Comparison of ENCODE assay signal across 13 mouse cellular contexts in the genomic region with DNA sequence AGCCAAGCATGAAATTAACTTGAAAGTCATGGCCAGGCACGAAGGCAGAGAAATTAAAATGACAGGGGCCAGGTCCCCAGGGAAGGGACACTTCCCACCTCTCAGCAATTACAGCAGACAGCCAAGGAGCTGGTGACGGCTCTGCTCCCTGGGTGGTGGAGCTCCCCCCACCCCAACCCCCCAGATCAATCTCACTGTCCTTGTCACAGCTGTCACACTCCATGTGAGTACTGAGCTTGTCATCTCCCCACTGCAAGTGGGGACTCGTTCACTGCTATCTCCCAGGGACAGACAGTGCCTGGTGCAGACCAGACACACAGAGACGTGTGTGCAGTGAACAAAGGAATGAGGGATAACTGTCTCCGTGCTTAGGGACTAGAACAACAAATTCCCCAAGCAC.
A peak's percentile ranks its signal among the peaks of the same experiment; 100 is the strongest.
DNase-seq lines count a peak whose midpoint lies in the region; ATAC-seq and TF ChIP-seq lines count a peak whose summit lies in the region.
"Had no signal": no experiment of that assay in that cellular context is flagged by ENCODE, and none has a peak within 500 bp of the region (broad histone marks: within the 10 kb centered on the region; RNA-seq: fewer than 3 reads in every experiment).

No protein-coding gene starts in this region.

- H3K9me3 ChIP-seq in heart, embryonic 16.5 days (replicated peaks; ENCODE audit: control insufficient read depth, low read length): peaks cover 10% of the 10 kb centered on the region
- H3K9me3 ChIP-seq in forebrain, embryonic 10.5 days: peaks cover 17% of the 10 kb centered on the region
- no peaks in the 10 kb centered on the region for H3K9me3 ChIP-seq in hindbrain, embryonic 15.5 days
- no peaks in the 10 kb centered on the region for H3K9me3 ChIP-seq in midbrain, postnatal 0 days (ENCODE audit: low read length)
- H3K9me3 ChIP-seq: liver, embryonic 13.5 days had no signal

- no peak overlapping the region; the same call in 1 of the 2 replicates for H3K9ac ChIP-seq in heart, embryonic 16.5 days (ENCODE audit: low read length)
- H3K9ac ChIP-seq in hindbrain, embryonic 15.5 days: no peak overlapping the region
- no peak overlapping the region for H3K9ac ChIP-seq in midbrain, postnatal 0 days (replicated peaks; ENCODE audit: low read length, poor library complexity, severe bottlenecking)
- H3K9ac ChIP-seq: liver, embryonic 13.5 days had no signal

- no peak for DNase-seq in heart, adult 18-20 months
- no peak for DNase-seq in forebrain, embryonic 10.5 days (ENCODE audit: extremely low spot score, low spot score)
- peak; percentile 28 for DNase-seq in midbrain, postnatal 0 days (ENCODE audit: low spot score)
- no peak for DNase-seq in gastrocnemius, adult 8-10 months (ENCODE audit: low spot score in 2 of 2)
- DNase-seq in thymus, postnatal 36 days: no peak
- DNase-seq in spleen, postnatal 14 days (ENCODE audit: low spot score in 2 of 2): no peak
- DNase-seq: B cell, adult 2 months; heart, postnatal 10 days; liver, embryonic 13.5 days; thymus, adult 18-20 months had no signal

- H3K4me3 ChIP-seq in heart, embryonic 16.5 days (ENCODE audit: low read length): no peak overlapping the region
- no peak overlapping the region for H3K4me3 ChIP-seq in forebrain, embryonic 10.5 days
- no peak overlapping the region for H3K4me3 ChIP-seq in hindbrain, embryonic 15.5 days
- H3K4me3 ChIP-seq in midbrain, postnatal 0 days (ENCODE audit: low read depth, low read length): no peak overlapping the region
- H3K4me3 ChIP-seq: liver, embryonic 13.5 days had no signal

- no peaks in the 10 kb centered on the region for H3K27me3 ChIP-seq in heart, embryonic 16.5 days (ENCODE audit: control insufficient read depth, insufficient read depth, low read length)
- H3K27me3 ChIP-seq in forebrain, embryonic 10.5 days (ENCODE audit: poor library complexity, severe bottlenecking): no peaks in the 10 kb centered on the region
- no peaks in the 10 kb centered on the region for H3K27me3 ChIP-seq in hindbrain, embryonic 15.5 days
- H3K27me3 ChIP-seq in midbrain, postnatal 0 days (ENCODE audit: insufficient read depth, low read length): no peaks in the 10 kb centered on the region
- H3K27me3 ChIP-seq: liver, embryonic 13.5 days had no signal

- peaks cover 36% of the 10 kb centered on the region for H3K36me3 ChIP-seq in heart, embryonic 16.5 days (ENCODE audit: control insufficient read depth, insufficient read depth)
- peaks cover 100% of the 10 kb centered on the region for H3K36me3 ChIP-seq in forebrain, embryonic 10.5 days (replicated peaks)
- peaks cover 38% of the 10 kb centered on the region for H3K36me3 ChIP-seq in hindbrain, embryonic 15.5 days
- H3K36me3 ChIP-seq in midbrain, postnatal 0 days (ENCODE audit: insufficient read depth, low read length): peaks cover 47% of the 10 kb centered on the region

- peaks cover 28% of the 10 kb centered on the region for H3K4me1 ChIP-seq in heart, embryonic 16.5 days (ENCODE audit: control insufficient read depth, insufficient read depth, low read length)
- peaks cover 6% of the 10 kb centered on the region; the same call in 1 of the 2 replicates for H3K4me1 ChIP-seq in forebrain, embryonic 10.5 days
- peaks cover 41% of the 10 kb centered on the region for H3K4me1 ChIP-seq in hindbrain, embryonic 15.5 days (replicated peaks)
- H3K4me1 ChIP-seq in midbrain, postnatal 0 days (ENCODE audit: insufficient read depth, low read length): no peaks in the 10 kb centered on the region
- H3K4me1 ChIP-seq: liver, embryonic 13.5 days had no signal

- 0 out of 2 replicates have a peak overlapping the region, but pooled peaks have one; percentile 16 for H3K27ac ChIP-seq in heart, embryonic 16.5 days (ENCODE audit: low read length)
- H3K27ac ChIP-seq in forebrain, embryonic 10.5 days: peak overlapping the region; percentile 44
- peak overlapping the region; percentile 68 for H3K27ac ChIP-seq in hindbrain, embryonic 15.5 days (replicated peaks)
- H3K27ac ChIP-seq in midbrain, postnatal 0 days (ENCODE audit: low read depth, low read length): peak overlapping the region; percentile 57; the same call in 1 of the 2 replicates
- H3K27ac ChIP-seq: kidney, postnatal 0 days; liver, embryonic 13.5 days had no signal

- H3K4me2 ChIP-seq in heart, embryonic 16.5 days (ENCODE audit: low read depth, low read length): no peak overlapping the region
- H3K4me2 ChIP-seq in hindbrain, embryonic 15.5 days: no peak overlapping the region
- no peak overlapping the region for H3K4me2 ChIP-seq in midbrain, postnatal 0 days (ENCODE audit: low read depth, low read length, poor library complexity, severe bottlenecking)
- H3K4me2 ChIP-seq: liver, embryonic 13.5 days had no signal

- no peak for TF ChIP-seq CTCF in midbrain, postnatal 0 days (IDR thresholded peaks at IDR 0.05)

- 31% methylated on average over 5 of the region's 5 CpGs for WGBS in heart, embryonic 16.5 days
- WGBS in forebrain, embryonic 10.5 days: 63% methylated on average over 5 of the region's 5 CpGs
- WGBS in hindbrain, embryonic 15.5 days: 30% methylated on average over 5 of the region's 5 CpGs
- 28% methylated on average over 5 of the region's 5 CpGs for WGBS in midbrain, postnatal 0 days

- no peak for ATAC-seq in heart, embryonic 16.5 days (replicated peaks; ENCODE audit: extremely low read depth, insufficient read depth, low FRiP score)
- peak; percentile 67 for ATAC-seq in hindbrain, embryonic 15.5 days (ENCODE audit: low FRiP score, low read depth)
- 0 out of 2 replicates have a peak, but pooled peaks have one; percentile 48 for ATAC-seq in midbrain, postnatal 0 days (ENCODE audit: low FRiP score)

Comparison
In these comparisons a context has a peak if more than half of its experiments do, and no peak if none do; other contexts are left out.
1. H3K27ac ChIP-seq: peak in every context shown above with its lines; median percentile 68 in hindbrain, embryonic 15.5 days; 57 in midbrain, postnatal 0 days; 44 in forebrain, embryonic 10.5 days; 16 in heart, embryonic 16.5 days.